Mouse (Mus musculus) mesoderm, embryonic 11.5 days (tissue): ENCODE measurements around the gene Dync1i2.

Experiments used
- DNase-seq: peaks from one replicate; pipeline ENCODE4 v3.0.0-alpha.2; 2012; ENCODE audit warnings: low read depth, low spot score

The Dync1i2 gene

GRCm38 (mm10) chr2:71211591-71212359 lies at the start of gene Dync1i2:
Dync1i2 (plus strand) TSS chr2:71211706.
- DNase-seq = peak; percentile 95

- DNase-seq = no peak
Observed at GRCm38 (mm10) chr2:71162831-71163621, 48.5 kb upstream of the Dync1i2 start.

GRCm38 (mm10) chr2:71167211-71167610 lies 44.3 kb upstream of the Dync1i2 start:
- DNase-seq = no peak

- DNase-seq = no peak
Observed at GRCm38 (mm10) chr2:71168461-71169021, 43.0 kb upstream of the Dync1i2 start.

- DNase-seq = no peak
Observed at GRCm38 (mm10) chr2:71173031-71173430, 38.5 kb upstream of the Dync1i2 start.

- no peak for DNase-seq
Observed at GRCm38 (mm10) chr2:71176329-71177249, 34.9 kb upstream of the Dync1i2 start.

GRCm38 (mm10) chr2:71177250-71177615 lies 34.3 kb upstream of the Dync1i2 start:
- DNase-seq = no peak

GRCm38 (mm10) chr2:71177760-71178159 lies 33.7 kb upstream of the Dync1i2 start:
- DNase-seq = no peak

GRCm38 (mm10) chr2:71179716-71180115 lies 31.8 kb upstream of the Dync1i2 start:
- no peak for DNase-seq

GRCm38 (mm10) chr2:71180566-71181217 lies 30.8 kb upstream of the Dync1i2 start:
- no peak for DNase-seq

GRCm38 (mm10) chr2:71187950-71188349 lies 23.6 kb upstream of the Dync1i2 start:
- no peak for DNase-seq

GRCm38 (mm10) chr2:71188861-71189260 lies 22.6 kb upstream of the Dync1i2 start:
- no peak for DNase-seq

- no peak for DNase-seq
Observed at GRCm38 (mm10) chr2:71191391-71192194, 19.9 kb upstream of the Dync1i2 start.

- DNase-seq = no peak
Observed at GRCm38 (mm10) chr2:71192195-71192807, 19.2 kb upstream of the Dync1i2 start.

- DNase-seq = no peak
Observed at GRCm38 (mm10) chr2:71194137-71194960, 17.2 kb upstream of the Dync1i2 start.

GRCm38 (mm10) chr2:71196947-71197346 lies 14.6 kb upstream of the Dync1i2 start:
- no peak for DNase-seq

GRCm38 (mm10) chr2:71198907-71199306 lies 12.6 kb upstream of the Dync1i2 start:
- DNase-seq = no peak

GRCm38 (mm10) chr2:71200485-71200884 lies 11.0 kb upstream of the Dync1i2 start:
- no peak for DNase-seq

GRCm38 (mm10) chr2:71201886-71202285 lies 9.6 kb upstream of the Dync1i2 start:
- no peak for DNase-seq
